Mouse (Mus musculus): Measurements from ENCODE around the gene Fcer1a. TPM values are rescaled to one million over a fixed set of nuclear protein-coding genes. Genes with fewer than 3 reads are reported as not detected.

The Fcer1a gene
- 93.0 and 93.6 TPM in 2 replicates for total RNA-seq (2015)
- total RNA-seq (2017): 38.5 and 59.0 TPM in 2 replicates

DNA sequence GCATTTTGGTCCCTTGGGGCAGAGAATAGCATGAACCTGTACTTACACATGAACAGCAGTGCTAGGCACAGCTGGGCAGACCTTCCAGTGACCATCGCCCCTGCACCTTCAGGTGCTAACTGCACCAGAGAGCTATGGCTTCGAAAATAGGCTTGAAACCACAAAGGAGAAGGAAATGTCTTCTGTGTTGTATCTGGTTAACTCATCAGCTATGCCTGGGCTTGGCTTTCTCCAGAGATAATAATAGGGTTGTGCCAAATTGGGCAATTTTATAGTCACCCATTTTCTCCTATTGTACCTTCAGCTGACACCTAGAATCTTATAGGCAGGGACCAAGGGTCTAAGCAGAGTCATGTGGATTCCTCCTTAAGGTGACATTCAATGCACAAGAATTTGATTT is at the start of gene Fcer1a:
Gene Fcer1a (minus strand): TSS at position 134 of the 400 bp plus-strand sequence.
- peak; percentile 77 for ATAC-seq (ENCODE audit: poor library complexity, severe bottlenecking)

DNA sequence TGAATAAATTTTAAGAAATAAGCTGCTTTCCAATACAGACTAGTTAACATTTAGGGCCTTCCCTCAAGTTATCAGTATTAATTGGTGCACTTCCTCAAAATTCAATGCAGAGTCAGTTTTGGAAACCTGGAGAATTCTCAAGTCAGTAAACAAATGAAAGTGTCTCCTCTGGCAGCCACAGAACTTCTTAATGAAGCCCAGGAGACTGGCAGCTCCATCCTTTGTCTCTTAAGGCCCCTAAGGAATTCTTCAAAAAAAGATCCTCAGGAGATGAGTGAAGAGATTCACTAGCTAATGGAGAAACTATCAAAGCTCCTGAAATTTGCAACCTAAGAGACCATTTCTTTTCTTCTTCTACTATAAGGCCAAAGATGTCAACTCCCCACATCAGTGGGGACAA is 38.7 kb upstream of the Fcer1a start, which contains the start of gene Olfr418:
Gene Olfr418 (plus strand): TSS at position 301 of the 400 bp plus-strand sequence.
- ATAC-seq (ENCODE audit: poor library complexity, severe bottlenecking): no peak

DNA sequence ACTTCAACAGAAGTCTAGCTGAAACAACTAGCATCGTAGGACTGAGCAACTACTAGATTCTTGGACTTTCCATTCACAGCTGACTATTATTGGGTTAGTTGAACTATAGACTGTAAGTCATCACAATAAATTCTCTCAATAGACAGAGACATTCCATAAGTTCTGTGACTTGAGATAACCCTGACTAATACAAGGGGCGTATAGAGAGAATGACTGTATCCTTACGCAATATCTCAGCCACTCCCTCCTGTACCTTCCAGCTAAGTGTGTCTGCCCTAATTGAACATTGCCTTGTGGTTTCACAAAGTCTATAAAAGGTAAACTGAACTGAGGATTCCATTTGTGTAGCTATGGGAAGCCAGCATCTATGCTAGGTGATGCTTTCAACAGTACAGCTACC is 22.9 kb upstream of the Fcer1a start:
- ATAC-seq (ENCODE audit: poor library complexity, severe bottlenecking): no peak

DNA sequence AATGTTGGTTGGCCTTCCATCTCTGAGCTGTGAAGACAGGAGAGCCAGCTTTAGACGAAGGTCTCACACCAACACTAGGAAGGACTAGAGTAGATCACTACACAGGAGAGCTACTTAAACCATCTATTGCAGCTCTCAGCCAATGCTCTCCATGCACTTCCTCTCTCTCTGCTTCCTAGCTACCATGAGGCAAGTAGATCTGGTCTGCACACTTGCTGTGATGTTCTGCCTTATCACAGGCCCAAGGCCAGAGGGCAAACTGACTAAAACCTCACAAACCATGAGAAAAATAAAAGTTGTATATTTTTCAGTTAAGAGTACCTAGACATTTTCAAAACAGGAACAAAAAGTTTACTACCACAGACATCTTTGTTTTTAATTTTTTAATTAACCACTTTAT is 10.0 kb upstream of the Fcer1a start:
- ATAC-seq (ENCODE audit: poor library complexity, severe bottlenecking): peak; percentile 47; the same call in 1 of the 2 replicates

DNA sequence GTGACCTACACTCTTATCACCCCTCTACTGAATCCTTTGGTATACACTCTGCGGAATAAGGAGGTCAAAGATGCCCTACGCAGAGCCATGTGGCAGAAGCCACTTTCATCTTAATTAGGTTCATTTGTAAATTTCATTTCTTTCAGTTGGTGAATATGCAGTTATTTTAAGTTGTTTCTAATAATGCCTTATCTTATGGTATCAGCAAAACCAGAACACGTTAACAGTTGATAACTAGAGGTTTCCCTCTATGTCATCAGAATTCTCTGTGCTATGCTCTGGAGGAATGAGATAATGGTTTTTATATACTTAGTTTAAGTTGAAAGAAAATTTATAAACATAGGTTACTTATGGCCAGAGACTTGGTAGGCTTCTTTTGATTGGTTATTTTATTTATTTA is 10.5 kb downstream of the Fcer1a start:
- no peak for ATAC-seq (ENCODE audit: poor library complexity, severe bottlenecking)

DNA sequence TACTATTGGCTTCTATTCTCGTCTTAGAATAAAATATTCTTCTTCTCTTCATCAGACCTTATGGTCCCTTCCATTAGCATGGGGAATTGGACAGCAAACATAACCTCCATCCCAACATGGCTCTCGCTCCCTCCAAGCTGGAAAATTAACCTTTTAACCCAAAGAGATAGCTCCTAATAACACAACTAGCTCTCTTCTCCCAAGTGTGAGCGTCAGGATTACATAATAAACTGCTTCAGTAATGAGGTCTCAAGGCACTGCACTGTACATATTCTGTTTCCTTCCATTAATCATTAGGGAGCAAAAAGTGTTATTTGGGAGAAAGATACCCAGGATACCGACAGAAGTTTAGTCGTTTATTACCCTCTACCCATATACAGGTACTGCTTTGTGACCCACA is 14.9 kb downstream of the Fcer1a start, which contains the start of gene Olfr1404:
Gene Olfr1404 (plus strand): TSS at position 301 of the 400 bp plus-strand sequence.
- no peak for ATAC-seq (ENCODE audit: poor library complexity, severe bottlenecking)

DNA sequence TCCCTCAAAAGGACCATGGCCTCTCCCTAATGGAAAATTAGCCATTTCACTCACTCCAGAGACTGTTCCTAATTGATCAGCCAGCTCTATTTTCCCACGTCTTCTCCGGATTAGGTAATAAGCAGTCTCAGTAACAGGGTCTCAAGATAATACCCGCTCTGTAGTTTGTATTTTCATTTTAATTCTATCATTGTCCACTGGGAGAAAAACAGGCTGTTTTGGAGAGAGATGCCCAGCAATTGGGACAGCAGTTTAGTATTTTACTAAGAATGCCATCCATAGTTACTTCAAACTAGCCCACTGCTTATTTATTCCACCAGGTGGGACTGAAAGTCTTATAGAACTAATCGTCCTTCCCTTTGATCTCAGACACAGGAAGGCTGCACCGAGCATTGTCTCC is 29.5 kb downstream of the Fcer1a start, which contains the start of gene Olfr218:
Gene Olfr218 (plus strand): TSS at position 301 of the 400 bp plus-strand sequence.
- no peak for ATAC-seq (ENCODE audit: poor library complexity, severe bottlenecking)

DNA sequence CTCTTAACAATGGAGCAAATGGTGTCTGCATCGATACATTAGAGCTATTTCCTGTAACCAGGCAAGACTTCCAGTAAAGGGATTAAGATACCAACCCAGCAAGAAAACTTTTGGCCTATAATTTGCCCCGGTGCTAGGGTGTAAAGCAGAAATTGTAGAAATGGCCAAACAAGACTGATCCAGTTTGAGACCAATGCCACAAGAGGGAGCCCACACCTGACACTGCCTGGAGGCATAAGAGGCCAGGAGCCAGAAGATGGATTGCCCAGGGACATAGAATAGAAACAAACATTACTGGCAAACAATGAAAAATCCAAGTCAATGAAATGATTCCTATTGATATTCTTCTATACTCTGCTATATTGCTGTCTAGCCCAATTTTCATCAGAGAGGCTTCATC is 30.7 kb downstream of the Fcer1a start:
- ATAC-seq (ENCODE audit: poor library complexity, severe bottlenecking): no peak; the same call in 1 of the 2 replicates

DNA sequence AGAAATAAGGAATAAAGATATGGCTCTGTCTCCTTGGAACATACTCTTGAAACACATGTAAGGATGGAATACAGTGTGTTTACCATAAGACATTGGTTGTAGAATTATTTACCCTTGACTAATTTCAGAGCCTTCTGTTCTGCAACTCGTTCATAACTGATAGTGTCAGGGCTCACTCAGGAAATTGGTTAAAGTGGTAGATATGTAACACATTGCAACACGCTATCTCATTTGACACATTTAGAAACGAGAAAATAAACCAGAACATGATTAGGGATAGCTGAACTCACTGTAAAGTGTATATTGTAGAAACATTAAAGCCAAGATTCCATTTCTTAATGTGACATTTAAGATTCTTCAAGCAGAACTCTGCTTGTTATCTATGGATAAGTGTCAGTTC is 35.0 kb downstream of the Fcer1a start:
- ATAC-seq (ENCODE audit: poor library complexity, severe bottlenecking): 0 out of 2 replicates have a peak, but pooled peaks have one; percentile 35

DNA sequence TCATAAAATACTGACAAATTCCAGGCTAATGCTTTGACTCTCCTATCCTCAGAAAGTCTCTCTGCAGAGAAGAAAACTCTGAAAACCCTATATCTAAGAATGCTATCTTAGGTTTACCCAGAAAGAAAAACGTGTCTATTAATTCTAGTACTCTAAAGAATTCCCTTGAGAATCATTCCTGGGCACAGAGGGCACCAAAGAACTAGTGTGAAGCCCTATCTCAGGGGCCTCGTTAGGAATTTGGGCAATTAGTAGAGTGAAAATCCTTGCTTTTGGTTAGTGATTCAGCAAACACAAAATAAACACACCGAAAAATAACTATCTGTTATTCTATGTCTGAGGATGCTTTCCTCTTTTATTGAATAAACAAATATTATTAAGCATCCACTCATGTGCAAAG is 36.5 kb downstream of the Fcer1a start, which contains the start of gene Olfr1406:
Gene Olfr1406 (minus strand): TSS at position 101 of the 400 bp plus-strand sequence.
- ATAC-seq (ENCODE audit: poor library complexity, severe bottlenecking): no peak

DNA sequence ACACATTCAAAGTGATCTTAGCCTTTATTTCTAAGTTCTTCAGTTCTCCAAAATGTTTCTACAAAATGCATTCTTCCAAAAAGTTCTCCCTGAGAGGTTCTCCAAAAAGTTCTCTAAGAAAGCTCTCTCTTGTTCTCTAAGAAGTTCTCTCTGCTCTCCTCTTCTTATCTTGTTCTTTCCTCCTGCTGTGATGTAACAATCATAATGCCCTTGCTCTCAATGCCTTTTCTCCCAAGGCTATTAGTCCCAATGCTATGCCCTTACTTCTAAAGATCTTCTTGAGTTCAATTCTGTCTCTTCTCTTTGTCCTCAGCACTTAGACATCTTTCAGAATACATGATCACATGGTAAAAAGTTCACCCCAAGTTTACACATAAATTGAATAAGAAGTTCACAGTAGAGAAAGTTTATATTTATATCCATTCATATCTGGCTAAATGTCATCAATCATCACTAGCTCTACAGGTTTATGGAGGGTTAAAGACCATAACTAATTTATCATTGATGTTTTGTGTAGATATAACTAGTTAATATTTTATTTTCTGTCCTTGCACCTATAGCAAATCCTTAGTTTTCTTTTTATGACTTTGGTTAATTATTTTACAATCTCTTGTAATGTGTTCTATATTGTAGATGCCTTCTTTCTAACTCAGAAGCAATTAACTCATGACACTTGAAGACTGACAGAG is 52.7 kb downstream of the Fcer1a start:
- ATAC-seq (ENCODE audit: poor library complexity, severe bottlenecking): no peak

Other genes with a start within 250 kb of the Fcer1a start
- gene Olfr1408, start 89.8 kb downstream of the Fcer1a start, total RNA-seq (2015): not detected in 2 replicates
- gene Olfr1408, start 89.8 kb downstream of the Fcer1a start, total RNA-seq (2017): not detected in 2 replicates
- gene Olfr1406, start 36.6 kb downstream of the Fcer1a start, total RNA-seq (2015): not detected in 2 replicates
- gene Olfr1406, start 36.6 kb downstream of the Fcer1a start, total RNA-seq (2017): not detected in 2 replicates
- gene Olfr218, start 29.4 kb downstream of the Fcer1a start, total RNA-seq (2015): not detected in 2 replicates
- not detected in 2 replicates for gene Olfr218, start 29.4 kb downstream of the Fcer1a start, total RNA-seq (2017)
- not detected in 2 replicates for gene Olfr1404, start 14.8 kb downstream of the Fcer1a start, total RNA-seq (2015)
- not detected in 2 replicates for gene Olfr1404, start 14.8 kb downstream of the Fcer1a start, total RNA-seq (2017)
- not detected in 2 replicates for gene Olfr418, start 38.8 kb upstream of the Fcer1a start, total RNA-seq (2015)
- not detected in 2 replicates for gene Olfr418, start 38.8 kb upstream of the Fcer1a start, total RNA-seq (2017)
- not detected in 2 replicates for gene Mptx2, start 50.6 kb upstream of the Fcer1a start, total RNA-seq (2015)
- not detected in 2 replicates for gene Mptx2, start 50.6 kb upstream of the Fcer1a start, total RNA-seq (2017)
- 1.0 and 1.8 TPM in 2 replicates for gene Ackr1, start 106.5 kb upstream of the Fcer1a start, total RNA-seq (2015)
- 0.40 and 1.0 TPM in 2 replicates for gene Ackr1, start 106.5 kb upstream of the Fcer1a start, total RNA-seq (2017)
- 56.4 and 68.1 TPM in 2 replicates for gene Aim2, start 123.7 kb upstream of the Fcer1a start, total RNA-seq (2015)
- gene Aim2, start 123.7 kb upstream of the Fcer1a start, total RNA-seq (2017): 91.8 and 109 TPM in 2 replicates
- 1.5 and 2.1 TPM in 2 replicates for gene Cadm3, start 140.5 kb upstream of the Fcer1a start, total RNA-seq (2015)
- gene Cadm3, start 140.5 kb upstream of the Fcer1a start, total RNA-seq (2017): 0.51 and 5.2 TPM in 2 replicates

All from megakaryocyte, adult 5-6 weeks (primary cell).